Mouse (Mus musculus) intestine, embryonic 16.5 days (tissue): ENCODE data around the gene Rsad1. TPM values are rescaled to one million over a fixed set of nuclear protein-coding genes. Genes with fewer than 3 reads are reported as not detected.

Experiments
- ATAC-seq: fragments of 200-750 bp; cut with Nextera tagmentation; 2 replicates; pipeline ENCODE4 v1.8.0; 2017; ENCODE audit warnings: moderate TSS enrichment, moderate library complexity
- H3K27ac ChIP-seq: fragments of 300-500 bp; sonication (generic); 2 replicates; pipeline ENCODE4 v1.5.1; 2014; ENCODE audit warnings: mild to moderate bottlenecking, low read length
- H3K27me3 ChIP-seq: fragments of 300-500 bp; sonication (generic); replicated peaks from 2 replicates; pipeline ENCODE4 v1.6.1; 2014; ENCODE audit warnings: low read length, control low read depth, mixed read lengths; ENCODE audit not compliant: control insufficient read depth, insufficient read depth
- H3K36me3 ChIP-seq: fragments of 300-500 bp; sonication (generic); 2 replicates; pipeline ENCODE4 v1.6.1; 2014; ENCODE audit warnings: low read length, control low read depth; ENCODE audit not compliant: control insufficient read depth, insufficient read depth
- H3K4me1 ChIP-seq: fragments of 300-500 bp; sonication (generic); 2 replicates; pipeline ENCODE4 v1.6.1; 2014; ENCODE audit warnings: low read length, control low read depth, mixed read lengths; ENCODE audit not compliant: control insufficient read depth, insufficient read depth
- H3K4me2 ChIP-seq: fragments of 300-500 bp; sonication (generic); 2 replicates; pipeline ENCODE4 v1.6.1; 2014; ENCODE audit warnings: low read depth, low read length, control low read depth
- H3K4me3 ChIP-seq: fragments of 300-500 bp; sonication (generic); 2 replicates; pipeline ENCODE4 v1.5.1; 2014; ENCODE audit warnings: mild to moderate bottlenecking, low read length
- H3K9ac ChIP-seq: fragments of 300-500 bp; sonication (generic); 2 replicates; pipeline ENCODE4 v1.6.1; 2014; ENCODE audit warnings: low read depth, low read length
- H3K9me3 ChIP-seq: fragments of 300-500 bp; sonication (generic); 2 replicates; pipeline ENCODE4 v1.6.1; 2016; ENCODE audit warnings: low read length, control low read depth; ENCODE audit not compliant: control insufficient read depth
- WGBS: fragments of 180-500 bp; shearing (Covaris S2); extraction: QIAGEN DNeasy Blood & Tissue Kit; methylation state at CpG from one replicate; pipeline ENCODE4 v1.1.7; 2014; 5-methylcytosine and 5-hydroxymethylcytosine counted together
- polyA plus RNA-seq: library from polyadenylated mRNA; unstranded; fragments of >200 nt; fragmentation: Nextera tagmentation; extraction: Ambion mirVana; gene quantifications from 2 replicates; pipeline ENCODE4 v1.2.1, GENCODE M21; 2015

Rsad1 gene
- 2.4 and 3.6 TPM in 2 replicates for polyA plus RNA-seq

- Histone ChIP-seq H3K4me1 (no peaks in the 10 kb centered on the region; the same call in 1 of the 2 replicates), H3K27me3 (no peaks in the 10 kb centered on the region), H3K4me2 (peak within 1 kb of the TSS; percentile 85), H3K4me3 (peak within 1 kb of the TSS; percentile 81), H3K9ac (peak within 1 kb of the TSS; percentile 88), H3K9me3 (no peaks in the 10 kb centered on the region), H3K36me3 (no peaks in the 10 kb centered on the region), H3K27ac (peak within 1 kb of the TSS; percentile 86)
- WGBS, result 4% methylated on average over 49 of the region's 49 CpGs
- ATAC-seq, result peak; percentile 86
These were observed at the start of gene Rsad1 for GRCm38 (mm10) chr11:94548888-94549690. TSS of gene Rsad1 (minus strand) at chr11:94549255.

- H3K4me2 ChIP-seq, result no peak overlapping the region
- H3K4me3 ChIP-seq, result no peak overlapping the region
- ATAC-seq, result no peak
- H3K27ac ChIP-seq, result no peak overlapping the region
- H3K36me3 ChIP-seq, result no peaks in the 10 kb centered on the region
- 60% methylated on average over 6 of the region's 6 CpGs for WGBS
- no peaks in the 10 kb centered on the region for H3K27me3 ChIP-seq
- no peaks in the 10 kb centered on the region for H3K9me3 ChIP-seq
- H3K4me1 ChIP-seq, result peaks cover 14% of the 10 kb centered on the region
- no peak overlapping the region for H3K9ac ChIP-seq
These were observed 49.5 kb upstream of the Rsad1 start for GRCm38 (mm10) chr11:94598437-94599120.

GRCm38 (mm10) chr11:94597319-94597718 lies 48.3 kb upstream of the Rsad1 start:
- H3K36me3 ChIP-seq, result no peaks in the 10 kb centered on the region
- no peak overlapping the region for H3K4me3 ChIP-seq
- no peaks in the 10 kb centered on the region for H3K9me3 ChIP-seq
- no peak for ATAC-seq
- H3K9ac ChIP-seq, result no peak overlapping the region
- no peak overlapping the region for H3K27ac ChIP-seq
- no peak overlapping the region for H3K4me2 ChIP-seq
- H3K4me1 ChIP-seq, result peaks cover 14% of the 10 kb centered on the region
- no peaks in the 10 kb centered on the region for H3K27me3 ChIP-seq
- 69% methylated on average over 4 of the region's 4 CpGs for WGBS

- Histone ChIP-seq H3K4me3 (no peak overlapping the region), H3K27ac (no peak overlapping the region; the same call in 1 of the 2 replicates), H3K27me3 (no peaks in the 10 kb centered on the region), H3K36me3 (no peaks in the 10 kb centered on the region), H3K4me1 (peaks cover 17% of the 10 kb centered on the region), H3K9me3 (no peaks in the 10 kb centered on the region), H3K9ac (no peak overlapping the region), H3K4me2 (no peak overlapping the region)
- WGBS, result 66% methylated on average over 7 of the region's 7 CpGs
- ATAC-seq, result no peak
These were observed 47.3 kb upstream of the Rsad1 start for GRCm38 (mm10) chr11:94596311-94596852.

- Histone ChIP-seq H3K36me3 (no peaks in the 10 kb centered on the region), H3K9ac (no peak overlapping the region), H3K27me3 (no peaks in the 10 kb centered on the region), H3K4me2 (no peak overlapping the region), H3K9me3 (no peaks in the 10 kb centered on the region), H3K4me1 (peaks cover 15% of the 10 kb centered on the region; the same call in 1 of the 2 replicates), H3K27ac (no peak overlapping the region), H3K4me3 (no peak overlapping the region)
- ATAC-seq, result no peak
- 79% methylated on average over 6 of the region's 6 CpGs for WGBS
These were observed 38.5 kb upstream of the Rsad1 start for GRCm38 (mm10) chr11:94587511-94587910.

- no peak for ATAC-seq
- 0 out of 2 replicates have a peak, but pooled peaks cover 4% of the 10 kb centered on the region for H3K4me1 ChIP-seq
- no peaks in the 10 kb centered on the region for H3K9me3 ChIP-seq
- WGBS, result 92% methylated on average over 9 of the region's 9 CpGs
- H3K9ac ChIP-seq, result no peak overlapping the region
- H3K4me3 ChIP-seq, result no peak overlapping the region
- no peaks in the 10 kb centered on the region for H3K36me3 ChIP-seq
- H3K27ac ChIP-seq, result no peak overlapping the region
- no peak overlapping the region for H3K4me2 ChIP-seq
- H3K27me3 ChIP-seq, result no peaks in the 10 kb centered on the region
These were observed 36.0 kb upstream of the Rsad1 start for GRCm38 (mm10) chr11:94585091-94585490.

- no peak overlapping the region for H3K4me3 ChIP-seq
- H3K4me1 ChIP-seq, result no peaks in the 10 kb centered on the region
- no peak overlapping the region for H3K9ac ChIP-seq
- H3K9me3 ChIP-seq, result no peaks in the 10 kb centered on the region
- 0 out of 2 replicates have a peak overlapping the region, but pooled peaks have one; percentile 25 for H3K27ac ChIP-seq
- H3K36me3 ChIP-seq, result no peaks in the 10 kb centered on the region
- peak; percentile 74 for ATAC-seq
- no peaks in the 10 kb centered on the region for H3K27me3 ChIP-seq
- H3K4me2 ChIP-seq, result no peak overlapping the region
- 68% methylated on average over 5 of the region's 5 CpGs for WGBS
These were observed 31.2 kb upstream of the Rsad1 start for GRCm38 (mm10) chr11:94580111-94580740.

- no peaks in the 10 kb centered on the region for H3K36me3 ChIP-seq
These were observed 27.3 kb upstream of the Rsad1 start for GRCm38 (mm10) chr11:94576361-94576760.

GRCm38 (mm10) chr11:94575036-94575435 lies 26.0 kb upstream of the Rsad1 start:
- Histone ChIP-seq H3K9me3 (no peaks in the 10 kb centered on the region), H3K36me3 (no peaks in the 10 kb centered on the region), H3K9ac (no peak overlapping the region), H3K27me3 (no peaks in the 10 kb centered on the region), H3K4me1 (no peaks in the 10 kb centered on the region), H3K27ac (no peak overlapping the region), H3K4me3 (no peak overlapping the region), H3K4me2 (no peak overlapping the region)
- 62% methylated on average over 2 of the region's 2 CpGs for WGBS
- 0 out of 2 replicates have a peak, but pooled peaks have one; percentile 22 for ATAC-seq

More at GRCm38 (mm10) chr11:94576361-94576760, 27.3 kb upstream of the Rsad1 start:
- WGBS, result 91% methylated on average over 9 of the region's 9 CpGs
- no peak for ATAC-seq
- no peaks in the 10 kb centered on the region for H3K9me3 ChIP-seq
- no peaks in the 10 kb centered on the region for H3K27me3 ChIP-seq
- H3K9ac ChIP-seq, result no peak overlapping the region
- no peak overlapping the region for H3K4me3 ChIP-seq
- H3K4me1 ChIP-seq, result no peaks in the 10 kb centered on the region
- no peak overlapping the region for H3K27ac ChIP-seq
- H3K4me2 ChIP-seq, result no peak overlapping the region
